Mouse (Mus musculus) ES-E14 (cell line): ENCODE data around the gene Gphb5. TPM values are rescaled to one million over a fixed set of nuclear protein-coding genes. Genes with fewer than 3 reads are reported as not detected.

Source experiments
- DNase-seq: peaks from one replicate; pipeline ENCODE4 v3.0.0-alpha.2; 2013; ENCODE audit warnings: low read depth, low spot score
- H3K27ac ChIP-seq: 2 replicates; pipeline ENCODE4 v1.5.1; 2012; ENCODE audit warnings: low read depth, mild to moderate bottlenecking, low read length, moderate library complexity, mixed read lengths; ENCODE audit not compliant: poor library complexity, insufficient read depth, severe bottlenecking
- H3K36me3 ChIP-seq: 2 replicates; pipeline ENCODE4 v1.6.1; 2012; ENCODE audit warnings: mild to moderate bottlenecking, low read length, moderate library complexity, mixed read lengths; ENCODE audit not compliant: control insufficient read depth, poor library complexity, insufficient read depth, severe bottlenecking
- H3K4me1 ChIP-seq, 2 experiments: fragments of 150-350 bp in 1 of 2; sonication (generic) in 1 of 2; 2 replicates each; pipeline ENCODE4 v1.6.1; 2012; ENCODE audit warnings: low read length in 2 of 2, mild to moderate bottlenecking in 1 of 2, mixed read lengths in 1 of 2; ENCODE audit not compliant: control insufficient read depth in 2 of 2, insufficient read depth in 2 of 2, poor library complexity in 1 of 2
- H3K4me3 ChIP-seq, 2 experiments: fragments of 150-350 bp in 1 of 2; sonication (generic) in 1 of 2; 2 replicates each; pipeline ENCODE4 v1.5.1; 2012; ENCODE audit warnings: low read length in 2 of 2, low read depth in 1 of 2, mild to moderate bottlenecking in 1 of 2, mixed read lengths in 1 of 2; ENCODE audit not compliant: insufficient read depth in 1 of 2, poor library complexity in 1 of 2, severe bottlenecking in 1 of 2
- H3K9ac ChIP-seq: 2 replicates; pipeline ENCODE4 v1.6.1; 2012; ENCODE audit warnings: low read depth, mild to moderate bottlenecking, low read length, mixed read lengths; ENCODE audit not compliant: poor library complexity, insufficient read depth, severe bottlenecking
- H3K9me3 ChIP-seq: fragments of 150-350 bp; sonication (generic); 2 replicates; pipeline ENCODE4 v1.6.1; 2012; ENCODE audit warnings: low read depth, mild to moderate bottlenecking, low read length; ENCODE audit not compliant: control insufficient read depth, insufficient read depth
- CHD2 ChIP-seq: IDR thresholded peaks from 2 replicates; pipeline ENCODE4 v1.6.1; 2014; ENCODE audit warnings: mild to moderate bottlenecking, low read depth, low read length, inconsistent platforms
- HCFC1 ChIP-seq: IDR thresholded peaks from 2 replicates; pipeline ENCODE4 v1.6.1; 2012; ENCODE audit warnings: low read length, inconsistent platforms, borderline replicate concordance; ENCODE audit not compliant: insufficient read depth
- MAFK ChIP-seq: IDR thresholded peaks from 2 replicates; pipeline ENCODE4 v1.6.1; 2014; ENCODE audit warnings: mild to moderate bottlenecking, low read depth, low read length, inconsistent platforms; ENCODE audit not compliant: insufficient read depth
- ZC3H11A ChIP-seq: IDR thresholded peaks from 2 replicates; pipeline ENCODE4 v1.6.1; 2012; ENCODE audit warnings: low read depth, mild to moderate bottlenecking, inconsistent platforms, low read length, borderline replicate concordance
- ZNF384 ChIP-seq: IDR thresholded peaks from 2 replicates; pipeline ENCODE4 v1.6.1; 2012; ENCODE audit warnings: low read depth, low read length, inconsistent platforms
- in situ Hi-C, 2 experiments: fragments of 600-800 bp; cut with MboI; formaldehyde crosslinking; loops; one replicate each; pipeline ENCODE4 v1.15.1; 2025; ENCODE audit warnings: low sequenced_read_pairs in 2 of 2, inconsistent platforms in 1 of 2; ENCODE audit not compliant: unreplicated experiment in 2 of 2
- total RNA-seq: library from RNA; depleted of rRNA; stranded (reverse); fragments of 300-350 nt; gene quantifications from 2 replicates; pipeline ENCODE4 v1.2.3, GENCODE M21; 2012

Gphb5 gene
- total RNA-seq, 1 experiment: not detected

DNA sequence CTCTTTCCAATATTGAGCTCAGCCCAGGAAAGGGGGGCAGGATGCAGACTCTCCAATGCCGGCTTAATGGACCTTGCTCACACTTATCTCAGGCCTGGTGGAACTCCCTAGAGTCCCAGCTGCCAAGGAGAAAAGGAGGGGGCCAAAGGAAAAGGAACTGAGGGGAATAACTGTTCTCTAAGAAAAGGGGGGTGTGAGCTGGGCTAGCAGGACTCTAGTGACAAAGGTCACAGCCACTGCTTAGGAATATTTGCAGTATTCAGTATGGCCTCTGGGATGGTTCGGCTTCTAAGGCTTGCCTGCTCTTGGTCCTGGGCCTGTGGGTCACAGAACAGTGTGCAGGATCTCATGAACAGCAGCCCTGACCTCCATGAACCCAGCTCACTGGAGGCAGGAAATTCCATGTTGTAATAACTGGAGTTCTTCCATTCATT, 47.1 kb downstream of the Gphb5 start:
- in situ Hi-C loops: no loop called here
- H3K9ac ChIP-seq: no peak overlapping the region
- H3K36me3 ChIP-seq: no peaks in the 10 kb centered on the region
- H3K4me3 ChIP-seq: no peak overlapping the region
- no peak overlapping the region for H3K27ac ChIP-seq
- no peak for DNase-seq
- no peak for TF ChIP-seq ZC3H11A
- TF ChIP-seq ZNF384: no peak
- TF ChIP-seq HCFC1: no peak
- TF ChIP-seq MAFK: no peak
- no peak for TF ChIP-seq CHD2
- H3K9me3 ChIP-seq: no peaks in the 10 kb centered on the region
- no peaks in the 10 kb centered on the region for H3K4me1 ChIP-seq

DNA sequence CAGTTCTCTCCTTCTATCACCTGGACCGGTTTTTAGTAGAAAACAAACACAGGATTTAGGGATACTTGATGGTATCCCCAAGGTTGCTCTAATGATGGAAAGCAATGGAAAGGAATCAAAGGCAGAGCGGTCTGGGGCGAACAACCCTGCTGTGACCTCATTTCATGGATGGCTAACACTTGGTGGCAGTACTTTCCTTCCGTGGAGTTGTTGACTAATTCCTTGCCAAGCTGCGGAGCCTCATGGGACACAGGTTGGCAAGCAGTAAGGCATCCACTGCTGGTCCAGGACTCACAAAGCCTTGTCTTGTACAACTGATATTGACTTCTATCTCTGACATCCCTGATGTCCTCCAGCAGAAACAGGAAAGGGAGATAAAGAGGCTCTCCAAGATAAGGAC, 48.1 kb downstream of the Gphb5 start:
- Histone ChIP-seq H3K4me1 (no peaks in the 10 kb centered on the region), H3K36me3 (no peaks in the 10 kb centered on the region), H3K9me3 (no peaks in the 10 kb centered on the region), H3K4me3 (no peak overlapping the region), H3K9ac (no peak overlapping the region), H3K27ac (no peak overlapping the region)
- in situ Hi-C loops: no loop called here
- no peak for TF ChIP-seq ZNF384
- no peak for TF ChIP-seq ZC3H11A
- no peak for TF ChIP-seq CHD2
- no peak for TF ChIP-seq HCFC1
- TF ChIP-seq MAFK: no peak
- no peak for DNase-seq

DNA sequence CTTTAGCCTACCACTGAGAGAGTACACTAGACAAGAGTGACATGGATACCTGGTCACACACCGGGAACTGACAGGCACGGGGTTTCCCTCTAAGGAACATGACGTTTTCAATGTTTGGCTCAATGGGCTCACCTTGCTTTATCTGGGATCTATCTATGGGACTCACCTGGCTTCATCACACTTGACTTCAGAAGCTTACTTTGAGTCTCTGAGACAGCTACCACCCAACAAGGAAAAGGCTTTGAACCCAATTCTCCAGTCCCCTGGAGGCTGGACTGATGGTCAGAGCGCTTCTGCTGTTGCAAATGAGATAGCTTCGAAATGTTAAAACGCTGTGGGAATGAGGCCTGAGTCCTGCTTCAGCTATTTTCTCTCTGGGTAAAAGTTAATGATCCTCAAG, 49.2 kb downstream of the Gphb5 start:
- TF ChIP-seq HCFC1 (no peak), ZC3H11A (no peak)
- Histone ChIP-seq H3K36me3 (no peaks in the 10 kb centered on the region), H3K9ac (no peak overlapping the region), H3K9me3 (no peaks in the 10 kb centered on the region), H3K27ac (no peak overlapping the region), H3K4me3 (no peak overlapping the region), H3K4me1 (no peaks in the 10 kb centered on the region)
- in situ Hi-C loops: no loop called here
- DNase-seq: no peak

DNA sequence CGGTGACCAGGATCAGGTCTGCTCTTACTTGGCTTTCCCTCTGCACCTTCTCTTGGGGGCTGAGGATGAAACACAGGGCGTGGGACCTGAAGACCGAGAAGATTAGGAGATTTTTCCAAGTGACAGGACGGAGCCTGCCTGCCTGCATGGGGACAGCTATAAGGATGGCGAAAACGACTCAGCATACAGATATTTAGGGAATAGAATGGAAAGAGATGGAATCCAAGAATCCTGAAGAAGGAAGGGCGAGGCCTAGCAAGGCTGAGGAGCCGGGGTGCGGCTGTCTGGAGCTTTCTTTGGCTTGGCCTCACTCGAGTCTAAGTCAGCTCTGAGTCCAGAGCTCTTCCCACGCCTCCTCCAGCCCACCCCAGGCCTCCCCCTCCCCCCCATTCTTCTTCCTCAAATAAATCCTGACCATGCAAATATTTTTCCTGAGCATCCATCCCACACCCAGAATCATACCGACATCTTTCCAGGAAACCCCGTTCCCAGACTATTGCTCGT, 50.9 kb downstream of the Gphb5 start:
- Histone ChIP-seq H3K4me1 (no peaks in the 10 kb centered on the region), H3K27ac (no peak overlapping the region), H3K9ac (no peak overlapping the region), H3K9me3 (no peaks in the 10 kb centered on the region), H3K4me3 (no peak overlapping the region), H3K36me3 (no peaks in the 10 kb centered on the region)
- no peak for TF ChIP-seq HCFC1
- no peak for TF ChIP-seq ZNF384
- TF ChIP-seq MAFK: no peak
- TF ChIP-seq ZC3H11A: no peak
- no peak for TF ChIP-seq CHD2
- no peak for DNase-seq
- in situ Hi-C loops: no loop called here

DNA sequence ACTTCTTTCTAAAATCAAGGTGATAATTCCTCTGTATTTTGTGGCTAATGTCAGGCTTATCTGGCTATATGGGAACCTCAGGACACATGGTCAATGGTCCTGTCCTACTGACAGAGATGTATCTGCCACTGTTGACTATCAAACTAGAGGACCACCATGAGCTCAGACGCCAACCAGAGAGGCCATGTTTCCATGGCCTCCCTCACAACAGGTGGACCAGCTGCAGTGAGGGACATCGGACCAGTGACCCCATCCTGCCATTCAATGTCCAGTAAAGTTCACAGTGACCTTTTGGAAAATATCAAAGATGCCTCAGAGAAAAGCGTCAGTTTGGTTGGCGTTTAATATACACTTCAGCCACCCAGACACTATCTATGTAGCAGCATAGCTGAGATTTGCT, 52.2 kb downstream of the Gphb5 start:
- TF ChIP-seq CHD2 (no peak), ZC3H11A (no peak), MAFK (no peak), HCFC1 (no peak), ZNF384 (no peak)
- no peak overlapping the region for H3K9ac ChIP-seq
- no peak overlapping the region for H3K27ac ChIP-seq
- DNase-seq: no peak
- in situ Hi-C loops: no loop called here
- H3K4me1 ChIP-seq: no peaks in the 10 kb centered on the region
- H3K9me3 ChIP-seq: no peaks in the 10 kb centered on the region
- no peaks in the 10 kb centered on the region for H3K36me3 ChIP-seq
- no peak overlapping the region for H3K4me3 ChIP-seq
